Mouse (Mus musculus) limb, embryonic 11.5 days (tissue): ENCODE measurements at regions not wholly inside any gene's neighbourhood (a gene's known extent, or its start where the extent isn't known, plus 50 kb on each side); places are given as distances from the start of the nearest gene placed in this dataset.

Source experiments
- ATAC-seq: fragments of 200-750 bp; cut with Nextera tagmentation; 2 replicates; pipeline ENCODE4 v1.8.0; 2017; ENCODE audit warnings: low read depth; ENCODE audit not compliant: insufficient number of reproducible peaks, low FRiP score, low TSS enrichment
- DNase-seq: peaks from one replicate; pipeline ENCODE4 v3.0.0-alpha.2; 2015; ENCODE audit warnings: low spot score
- H3K27ac ChIP-seq: fragments of 300-500 bp; sonication (generic); replicated peaks from 2 replicates; pipeline ENCODE4 v1.5.1; 2014; ENCODE audit warnings: low read depth, mild to moderate bottlenecking, low read length
- H3K27me3 ChIP-seq: fragments of 300-500 bp; sonication (generic); 2 replicates; pipeline ENCODE4 v1.6.1; 2014; ENCODE audit warnings: mild to moderate bottlenecking, low read length, mixed read lengths; ENCODE audit not compliant: control insufficient read depth, insufficient read depth
- H3K36me3 ChIP-seq: fragments of 300-500 bp; sonication (generic); 2 replicates; pipeline ENCODE4 v1.6.1; 2014; ENCODE audit warnings: mild to moderate bottlenecking, low read length, moderate library complexity, mixed read lengths; ENCODE audit not compliant: control insufficient read depth, insufficient read depth
- H3K4me1 ChIP-seq: fragments of 300-500 bp; sonication (generic); 2 replicates; pipeline ENCODE4 v1.6.1; 2014; ENCODE audit warnings: low read length, mixed read lengths; ENCODE audit not compliant: control insufficient read depth, insufficient read depth
- H3K4me2 ChIP-seq: fragments of 300-500 bp; sonication (generic); 2 replicates; pipeline ENCODE4 v1.6.1; 2014; ENCODE audit warnings: low read depth, mild to moderate bottlenecking, moderate library complexity; ENCODE audit not compliant: severe bottlenecking
- H3K4me3 ChIP-seq: fragments of 300-500 bp; sonication (generic); 2 replicates; pipeline ENCODE4 v1.5.1; 2014; ENCODE audit warnings: low read depth, low read length
- H3K9ac ChIP-seq: fragments of 300-500 bp; sonication (generic); 2 replicates; pipeline ENCODE4 v1.6.1; 2014; ENCODE audit warnings: mild to moderate bottlenecking, low read length
- H3K9me3 ChIP-seq: fragments of 300-500 bp; sonication (generic); 2 replicates; pipeline ENCODE4 v1.6.1; 2016; ENCODE audit warnings: low read length; ENCODE audit not compliant: control insufficient read depth
- WGBS: fragments of 180-500 bp; shearing (Covaris S2); extraction: QIAGEN DNeasy Blood & Tissue Kit; methylation state at CpG from one replicate; pipeline ENCODE4 v1.1.7; 2014; 5-methylcytosine and 5-hydroxymethylcytosine counted together

GRCm38 (mm10) chr7:73881252-73882042 is 132.0 kb downstream of the St8sia2 start:
- Histone ChIP-seq H3K4me2 (no peak overlapping the region), H3K4me3 (no peak overlapping the region), H3K9ac (no peak overlapping the region), H3K9me3 (no peaks in the 10 kb centered on the region), H3K27ac (no peak overlapping the region), H3K27me3 (no peaks in the 10 kb centered on the region), H3K4me1 (no peaks in the 10 kb centered on the region), H3K36me3 (no peaks in the 10 kb centered on the region)
- no peak for ATAC-seq
- 92% methylated on average over 13 of the region's 13 CpGs for WGBS
- DNase-seq = peak; percentile 10

GRCm38 (mm10) chr7:73886152-73886551 is 127.3 kb downstream of the St8sia2 start:
- DNase-seq = no peak
- Histone ChIP-seq H3K4me1 (no peaks in the 10 kb centered on the region), H3K9ac (no peak overlapping the region), H3K27ac (no peak overlapping the region), H3K27me3 (no peaks in the 10 kb centered on the region), H3K9me3 (no peaks in the 10 kb centered on the region), H3K4me2 (no peak overlapping the region), H3K4me3 (no peak overlapping the region), H3K36me3 (no peaks in the 10 kb centered on the region)
- no peak for ATAC-seq
- WGBS = 63% methylated on average over 7 of the region's 7 CpGs
